ENCODE assay signal across 11 mouse cellular contexts in genomic region chr3:8367659-8367969, GRCm38 (mm10).
"Had no signal": no experiment of that assay in that cellular context is flagged by ENCODE, and none has a peak within 500 bp of the region (broad histone marks: within the 10 kb centered on the region; RNA-seq: fewer than 3 reads in every experiment).

No protein-coding gene starts in this region.

- H3K27me3 ChIP-seq: kidney, embryonic 15.5 days; limb, embryonic 13.5 days; liver, embryonic 15.5 days; midbrain, embryonic 12.5 days had no signal

- H3K36me3 ChIP-seq: kidney, embryonic 15.5 days; limb, embryonic 13.5 days; liver, embryonic 15.5 days; midbrain, embryonic 12.5 days had no signal

- H3K4me1 ChIP-seq: kidney, embryonic 15.5 days; limb, embryonic 13.5 days; liver, embryonic 15.5 days had no signal

- H3K4me2 ChIP-seq: kidney, embryonic 15.5 days; limb, embryonic 13.5 days; liver, embryonic 15.5 days; midbrain, embryonic 12.5 days had no signal

- ATAC-seq: lung, postnatal 0 days had no signal

- H3K9ac ChIP-seq: kidney, embryonic 15.5 days; limb, embryonic 13.5 days; liver, embryonic 15.5 days; midbrain, embryonic 12.5 days had no signal

- DNase-seq: kidney, postnatal 14 days; left cerebral cortex, postnatal 4 days; lung, adult 2 months; lung, postnatal 4 days; thymus, postnatal 4 days had no signal

- H3K27ac ChIP-seq: kidney, embryonic 15.5 days; limb, embryonic 13.5 days; liver, embryonic 15.5 days; midbrain, embryonic 12.5 days; stomach, postnatal 0 days had no signal

- H3K9me3 ChIP-seq: kidney, embryonic 15.5 days; limb, embryonic 13.5 days; liver, embryonic 15.5 days; midbrain, embryonic 12.5 days had no signal

- H3K4me3 ChIP-seq: kidney, embryonic 15.5 days; limb, embryonic 13.5 days; liver, embryonic 15.5 days; midbrain, embryonic 12.5 days had no signal
